8 mouse cellular contexts compared by ENCODE assay signal in genomic region chr17:34585877-34586771, GRCm38 (mm10). TPM values are rescaled to one million over a fixed set of nuclear protein-coding genes. Genes with fewer than 3 reads are reported as not detected.
DNase-seq lines count a peak whose midpoint lies in the region; ATAC-seq and TF ChIP-seq lines count a peak whose summit lies in the region.

No protein-coding gene starts in this region.

- H3K27me3 ChIP-seq in heart, embryonic 10.5 days (ENCODE audit: insufficient read depth, poor library complexity, severe bottlenecking), result peaks cover 14% of the 10 kb centered on the region
- H3K27me3 ChIP-seq in CH12.LX (replicated peaks), result peaks cover 4% of the 10 kb centered on the region
- no peaks in the 10 kb centered on the region for H3K27me3 ChIP-seq in embryonic facial prominence, embryonic 12.5 days
- no peaks in the 10 kb centered on the region for H3K27me3 ChIP-seq in limb, embryonic 11.5 days (ENCODE audit: control insufficient read depth, insufficient read depth, low read length)
- no peaks in the 10 kb centered on the region for H3K27me3 ChIP-seq in neural tube, embryonic 15.5 days (replicated peaks)

- in situ Hi-C loops in CH12.LX (cut with MboI; ENCODE audit: low pct_ligation_motif_present, low pct_unique_long_range_greater_than_20kb, low sequenced_read_pairs), result no loop called here

- no peak for TF ChIP-seq CTCF in CH12.LX (conservative IDR thresholded peaks at IDR 0.05 in 1 of 2, IDR thresholded peaks at IDR 0.05 in 1 of 2; ENCODE audit: low read depth in 2 of 2, low read length in 2 of 2)

- no peak for DNase-seq in heart, embryonic 10.5 days (ENCODE audit: low spot score)
- DNase-seq in heart, adult 9 months (ENCODE audit: low spot score in 2 of 2), result no peak
- DNase-seq in CH12.LX (ENCODE audit: extremely low read depth), result no peak
- peak; percentile 36 for DNase-seq in limb, embryonic 11.5 days (ENCODE audit: low spot score)
- DNase-seq in left cerebral cortex, postnatal 25 days (ENCODE audit: low spot score in 2 of 2), result no peak
- DNase-seq in adrenal gland, postnatal 36 days, result no peak

- peak overlapping the region; percentile 95 for H3K27ac ChIP-seq in heart, embryonic 10.5 days
- no peak overlapping the region for H3K27ac ChIP-seq in CH12.LX (ENCODE audit: insufficient read depth, low read depth)
- peak overlapping the region; percentile 97 for H3K27ac ChIP-seq in embryonic facial prominence, embryonic 12.5 days
- H3K27ac ChIP-seq in limb, embryonic 11.5 days (replicated peaks; ENCODE audit: low read depth, low read length), result peak overlapping the region; percentile 94
- peak overlapping the region; percentile 100 for H3K27ac ChIP-seq in neural tube, embryonic 15.5 days (replicated peaks)

- no peak for TF ChIP-seq EP300 in CH12.LX (IDR thresholded peaks at IDR 0.05; ENCODE audit: low read length)

- WGBS in heart, embryonic 10.5 days, result 28% methylated on average over 32 of the region's 32 CpGs
- 22% methylated on average over 32 of the region's 32 CpGs for WGBS in embryonic facial prominence, embryonic 12.5 days
- WGBS in limb, embryonic 11.5 days, result 27% methylated on average over 32 of the region's 32 CpGs
- 15% methylated on average over 32 of the region's 32 CpGs for WGBS in neural tube, embryonic 15.5 days

- no peak overlapping the region for H3K9ac ChIP-seq in CH12.LX (ENCODE audit: insufficient read depth, low read depth)
- H3K9ac ChIP-seq in embryonic facial prominence, embryonic 12.5 days, result peak overlapping the region; percentile 94
- peak overlapping the region; percentile 92 for H3K9ac ChIP-seq in limb, embryonic 11.5 days (ENCODE audit: low read length)
- H3K9ac ChIP-seq in neural tube, embryonic 15.5 days (replicated peaks), result peak overlapping the region; percentile 89

- intact Hi-C loops in left cerebral cortex, postnatal 25 days (cut with DNase I), result no loop called here

- H3K4me2 ChIP-seq in CH12.LX (ENCODE audit: insufficient read depth, low read depth, poor library complexity, severe bottlenecking), result peak overlapping the region; percentile 77; the same call in 1 of the 2 replicates
- H3K4me2 ChIP-seq in embryonic facial prominence, embryonic 12.5 days (replicated peaks), result peak overlapping the region; percentile 82
- H3K4me2 ChIP-seq in limb, embryonic 11.5 days (ENCODE audit: low read depth, severe bottlenecking), result peak overlapping the region; percentile 89
- H3K4me2 ChIP-seq in neural tube, embryonic 15.5 days, result peak overlapping the region; percentile 88

- no peaks in the 10 kb centered on the region for H3K36me3 ChIP-seq in heart, embryonic 10.5 days
- H3K36me3 ChIP-seq in CH12.LX (replicated peaks in 1 of 2; ENCODE audit: control insufficient read depth in 1 of 2, insufficient read depth in 1 of 2, low read length in 1 of 2), result no peaks in the 10 kb centered on the region
- H3K36me3 ChIP-seq in embryonic facial prominence, embryonic 12.5 days, result no peaks in the 10 kb centered on the region
- H3K36me3 ChIP-seq in limb, embryonic 11.5 days (ENCODE audit: control insufficient read depth, insufficient read depth, low read length), result no peaks in the 10 kb centered on the region
- H3K36me3 ChIP-seq in neural tube, embryonic 15.5 days, result no peaks in the 10 kb centered on the region

- peak overlapping the region; percentile 83 for H3K4me3 ChIP-seq in heart, embryonic 10.5 days
- H3K4me3 ChIP-seq in CH12.LX (replicated peaks in 1 of 3; ENCODE audit: low read depth in 2 of 3, low read length in 2 of 3, poor library complexity in 1 of 3), result peak overlapping the region in 1 of 3 experiments; percentile 82
- H3K4me3 ChIP-seq in embryonic facial prominence, embryonic 12.5 days, result peak overlapping the region; percentile 72
- peak overlapping the region; percentile 74 for H3K4me3 ChIP-seq in limb, embryonic 11.5 days (ENCODE audit: low read depth, low read length)
- peak overlapping the region; percentile 76 for H3K4me3 ChIP-seq in neural tube, embryonic 15.5 days (replicated peaks)

- no peaks in the 10 kb centered on the region for H3K9me3 ChIP-seq in heart, embryonic 10.5 days
- no peaks in the 10 kb centered on the region for H3K9me3 ChIP-seq in CH12.LX (replicated peaks; ENCODE audit: low read length)
- H3K9me3 ChIP-seq in embryonic facial prominence, embryonic 12.5 days, result no peaks in the 10 kb centered on the region
- H3K9me3 ChIP-seq in limb, embryonic 11.5 days (ENCODE audit: control insufficient read depth, low read length), result no peaks in the 10 kb centered on the region
- H3K9me3 ChIP-seq in neural tube, embryonic 15.5 days (replicated peaks), result no peaks in the 10 kb centered on the region

- no peak for TF ChIP-seq POLR2A in CH12.LX (IDR thresholded peaks at IDR 0.05; ENCODE audit: low read depth, low read length)

- dilution Hi-C loops in CH12.LX (cut with MboI; ENCODE audit: extremely low pct_ligation_motif_present, extremely low pct_unique_long_range_greater_than_20kb, low sequenced_read_pairs), result no loop called here

- peaks cover 51% of the 10 kb centered on the region for H3K4me1 ChIP-seq in heart, embryonic 10.5 days
- H3K4me1 ChIP-seq in CH12.LX (ENCODE audit: control insufficient read depth in 1 of 2, insufficient read depth in 2 of 2), result peaks cover 3 to 25% of the 10 kb centered on the region in 2 experiments; a peak in 2 of 4 replicates
- H3K4me1 ChIP-seq in embryonic facial prominence, embryonic 12.5 days, result peaks cover 40% of the 10 kb centered on the region
- peaks cover 31% of the 10 kb centered on the region for H3K4me1 ChIP-seq in limb, embryonic 11.5 days (ENCODE audit: control insufficient read depth, insufficient read depth, low read length)
- H3K4me1 ChIP-seq in neural tube, embryonic 15.5 days, result peaks cover 42% of the 10 kb centered on the region

- TF ChIP-seq RAD21 in CH12.LX (IDR thresholded peaks at IDR 0.05; ENCODE audit: low read depth, low read length), result no peak

- ATAC-seq in embryonic facial prominence, embryonic 12.5 days (ENCODE audit: insufficient number of reproducible peaks, insufficient read depth, low FRiP score, low TSS enrichment), result peak; percentile 3; the same call in 1 of the 2 replicates
- peak; percentile 2; the same call in 1 of the 2 replicates for ATAC-seq in limb, embryonic 11.5 days (ENCODE audit: insufficient number of reproducible peaks, low FRiP score, low TSS enrichment, low read depth)
- peak; percentile 15 for ATAC-seq in neural tube, embryonic 15.5 days (ENCODE audit: low FRiP score)

- H3K79me2 ChIP-seq in CH12.LX (replicated peaks; ENCODE audit: control insufficient read depth, extremely low read depth, insufficient read depth, poor library complexity, severe bottlenecking), result no peaks in the 10 kb centered on the region; the same call in 1 of the 2 replicates

RNA-seq across cellular contexts. Expression of gene Gpsm3, which starts 3.5 kb away (rescaled TPM):
- polyA plus RNA-seq in heart, embryonic 10.5 days (2016; fragmentation: Nextera tagmentation; extraction: Ambion mirVana), result 6.8 and 11.0 TPM in 2 replicates
- total RNA-seq in CH12.LX (2012; rRNA removed) (14.9 and 18.2 TPM in 2 replicates), CH12.LX (2014; rRNA removed) (8.5 and 13.0 TPM in 2 replicates)
- 38.7 and 52.6 TPM in 2 replicates for polyA plus RNA-seq in CH12.LX (2012; ENCODE audit: insufficient read length, low read depth)
- polyA plus RNA-seq in embryonic facial prominence, embryonic 12.5 days (2016; fragmentation: Nextera tagmentation; extraction: Ambion mirVana), result 3.5 and 6.3 TPM in 2 replicates
- polyA plus RNA-seq in limb, embryonic 11.5 days (2014; fragmentation: Nextera tagmentation; extraction: Ambion mirVana), result 4.0 and 4.7 TPM in 2 replicates
- 3.8 and 14.5 TPM in 2 replicates for polyA plus RNA-seq in neural tube, embryonic 15.5 days (2015; fragmentation: Nextera tagmentation; extraction: Ambion mirVana)
- total RNA-seq in left cerebral cortex, postnatal 25 days (2021), result 1 to 10 TPM; 1.9 to 2.9 TPM
- total RNA-seq in adrenal gland, postnatal 36 days (2021), result 1 to 10 TPM; 5.2 to 6.2 TPM

RNA-seq across cellular contexts. Expression of gene Pbx2, which starts 4.9 kb away (rescaled TPM):
- polyA plus RNA-seq in heart, embryonic 10.5 days (2016; fragmentation: Nextera tagmentation; extraction: Ambion mirVana), result 10.2 and 16.6 TPM in 2 replicates
- total RNA-seq in CH12.LX (2012; rRNA removed) (34.8 and 41.0 TPM in 2 replicates), CH12.LX (2014; rRNA removed) (30.0 and 31.9 TPM in 2 replicates)
- 41.7 and 50.5 TPM in 2 replicates for polyA plus RNA-seq in CH12.LX (2012; ENCODE audit: insufficient read length, low read depth)
- 25.1 and 28.0 TPM in 2 replicates for polyA plus RNA-seq in embryonic facial prominence, embryonic 12.5 days (2016; fragmentation: Nextera tagmentation; extraction: Ambion mirVana)
- 21.5 and 22.0 TPM in 2 replicates for polyA plus RNA-seq in limb, embryonic 11.5 days (2014; fragmentation: Nextera tagmentation; extraction: Ambion mirVana)
- 8.2 and 10.3 TPM in 2 replicates for polyA plus RNA-seq in neural tube, embryonic 15.5 days (2015; fragmentation: Nextera tagmentation; extraction: Ambion mirVana)
- total RNA-seq in left cerebral cortex, postnatal 25 days (2021), result 10 to 100 TPM; 52.7 to 56.1 TPM
- total RNA-seq in adrenal gland, postnatal 36 days (2021), result 10 to 100 TPM; 34.7 to 41.4 TPM

RNA-seq across cellular contexts. Expression of gene Ager, which starts 11.5 kb away (rescaled TPM):
- 5.3 and 5.6 TPM in 2 replicates for polyA plus RNA-seq in heart, embryonic 10.5 days (2016; fragmentation: Nextera tagmentation; extraction: Ambion mirVana)
- total RNA-seq in CH12.LX (2012; rRNA removed) (0.76 and 0.81 TPM in 2 replicates), CH12.LX (2014; rRNA removed) (0.55 and 0.92 TPM in 2 replicates)
- polyA plus RNA-seq in CH12.LX (2012; ENCODE audit: insufficient read length, low read depth), result 3.5 and 4.1 TPM in 2 replicates
- 3.1 and 3.5 TPM in 2 replicates for polyA plus RNA-seq in embryonic facial prominence, embryonic 12.5 days (2016; fragmentation: Nextera tagmentation; extraction: Ambion mirVana)
- polyA plus RNA-seq in limb, embryonic 11.5 days (2014; fragmentation: Nextera tagmentation; extraction: Ambion mirVana), result 1.3 and 2.7 TPM in 2 replicates
- polyA plus RNA-seq in neural tube, embryonic 15.5 days (2015; fragmentation: Nextera tagmentation; extraction: Ambion mirVana), result 1.0 and 1.4 TPM in 2 replicates
- under 1 TPM; 0.55 to 0.71 TPM for total RNA-seq in left cerebral cortex, postnatal 25 days (2021)
- total RNA-seq in adrenal gland, postnatal 36 days (2021), result under 1 TPM; 0.82 to 0.99 TPM

RNA-seq across cellular contexts. Expression of gene Rnf5, which starts 17.4 kb away (rescaled TPM):
- polyA plus RNA-seq in heart, embryonic 10.5 days (2016; fragmentation: Nextera tagmentation; extraction: Ambion mirVana), result 139 and 157 TPM in 2 replicates
- total RNA-seq in CH12.LX (2012; rRNA removed) (16.5 and 20.6 TPM in 2 replicates), CH12.LX (2014; rRNA removed) (6.5 and 8.4 TPM in 2 replicates)
- polyA plus RNA-seq in CH12.LX (2012; ENCODE audit: insufficient read length, low read depth), result 35.1 and 48.9 TPM in 2 replicates
- 139 TPM in 2 replicates for polyA plus RNA-seq in embryonic facial prominence, embryonic 12.5 days (2016; fragmentation: Nextera tagmentation; extraction: Ambion mirVana)
- polyA plus RNA-seq in limb, embryonic 11.5 days (2014; fragmentation: Nextera tagmentation; extraction: Ambion mirVana), result 111 TPM in 2 replicates
- polyA plus RNA-seq in neural tube, embryonic 15.5 days (2015; fragmentation: Nextera tagmentation; extraction: Ambion mirVana), result 256 and 280 TPM in 2 replicates
- 10 to 100 TPM; 71.4 to 76.3 TPM for total RNA-seq in left cerebral cortex, postnatal 25 days (2021)
- 10 to 100 TPM; 67.7 to 86.5 TPM for total RNA-seq in adrenal gland, postnatal 36 days (2021)

RNA-seq across cellular contexts. Expression of gene Agpat1, which starts 17.9 kb away (rescaled TPM):
- 44.8 and 57.8 TPM in 2 replicates for polyA plus RNA-seq in heart, embryonic 10.5 days (2016; fragmentation: Nextera tagmentation; extraction: Ambion mirVana)
- total RNA-seq in CH12.LX (2012; rRNA removed) (39.3 and 47.4 TPM in 2 replicates), CH12.LX (2014; rRNA removed) (9.9 and 11.2 TPM in 2 replicates)
- 37.7 and 44.4 TPM in 2 replicates for polyA plus RNA-seq in CH12.LX (2012; ENCODE audit: insufficient read length, low read depth)
- 54.8 and 62.8 TPM in 2 replicates for polyA plus RNA-seq in embryonic facial prominence, embryonic 12.5 days (2016; fragmentation: Nextera tagmentation; extraction: Ambion mirVana)
- polyA plus RNA-seq in limb, embryonic 11.5 days (2014; fragmentation: Nextera tagmentation; extraction: Ambion mirVana), result 58.2 and 74.8 TPM in 2 replicates
- polyA plus RNA-seq in neural tube, embryonic 15.5 days (2015; fragmentation: Nextera tagmentation; extraction: Ambion mirVana), result 109 and 133 TPM in 2 replicates
- 100 to 1,000 TPM; 169 to 174 TPM for total RNA-seq in left cerebral cortex, postnatal 25 days (2021)
- 100 to 1,000 TPM in 1 of 2 experiments, 10 to 100 TPM in 1; 99.4 to 109 TPM for total RNA-seq in adrenal gland, postnatal 36 days (2021)
